Mouse (Mus musculus) liver, embryonic 11.5 days (tissue): ENCODE results near the gene D5Ertd579e. TPM values are rescaled to one million over a fixed set of nuclear protein-coding genes. Genes with fewer than 3 reads are reported as not detected.

Source experiments
- ATAC-seq: fragments of 200-750 bp; cut with Nextera tagmentation; replicated peaks from 2 replicates; pipeline ENCODE4 v1.8.0; 2017; ENCODE audit warnings: moderate number of reproducible peaks, mild to moderate bottlenecking, moderate TSS enrichment, moderate library complexity; ENCODE audit not compliant: low FRiP score
- DNase-seq: peaks from one replicate; pipeline ENCODE4 v3.0.0-alpha.2; 2017; ENCODE audit warnings: low spot score
- H3K27ac ChIP-seq: fragments of 300-500 bp; sonication (generic); 2 replicates; pipeline ENCODE4 v1.5.1; 2014; ENCODE audit warnings: mild to moderate bottlenecking, low read depth, low read length, control low read depth
- H3K27me3 ChIP-seq: fragments of 300-500 bp; sonication (generic); replicated peaks from 2 replicates; pipeline ENCODE4 v1.6.1; 2014; ENCODE audit warnings: low read length, mixed read lengths; ENCODE audit not compliant: control insufficient read depth, insufficient read depth
- H3K36me3 ChIP-seq: fragments of 300-500 bp; sonication (generic); 2 replicates; pipeline ENCODE4 v1.6.1; 2014; ENCODE audit warnings: mild to moderate bottlenecking, low read length, moderate library complexity, mixed read lengths; ENCODE audit not compliant: control insufficient read depth, insufficient read depth
- H3K4me1 ChIP-seq: fragments of 300-500 bp; sonication (generic); replicated peaks from 2 replicates; pipeline ENCODE4 v1.6.1; 2014; ENCODE audit warnings: low read length, mixed read lengths; ENCODE audit not compliant: control insufficient read depth, insufficient read depth
- H3K4me2 ChIP-seq: fragments of 300-500 bp; sonication (generic); 2 replicates; pipeline ENCODE4 v1.6.1; 2014; ENCODE audit warnings: mild to moderate bottlenecking, control low read depth, moderate library complexity
- H3K4me3 ChIP-seq: fragments of 300-500 bp; sonication (generic); 2 replicates; pipeline ENCODE4 v1.5.1; 2014; ENCODE audit warnings: low read depth, low read length, control low read depth
- H3K9ac ChIP-seq: fragments of 300-500 bp; sonication (generic); 2 replicates; pipeline ENCODE4 v1.6.1; 2014; ENCODE audit warnings: low read depth, low read length, control low read depth
- H3K9me3 ChIP-seq: fragments of 300-500 bp; sonication (generic); 2 replicates; pipeline ENCODE4 v1.6.1; 2016; ENCODE audit warnings: low read length, inconsistent platforms, mixed read lengths; ENCODE audit not compliant: control insufficient read depth
- WGBS: fragments of 180-500 bp; shearing (Covaris S2); extraction: QIAGEN DNeasy Blood & Tissue Kit; methylation state at CpG from one replicate; pipeline ENCODE4 v1.1.7; 2014; 5-methylcytosine and 5-hydroxymethylcytosine counted together
- polyA plus RNA-seq: library from polyadenylated mRNA; unstranded; fragments of >200 nt; fragmentation: Nextera tagmentation; extraction: Ambion mirVana; gene quantifications from 2 replicates; pipeline ENCODE4 v1.2.1, GENCODE M21; 2014

The D5Ertd579e gene
- polyA plus RNA-seq, 1 experiment from 2014 or later: 19.3 TPM

DNA sequence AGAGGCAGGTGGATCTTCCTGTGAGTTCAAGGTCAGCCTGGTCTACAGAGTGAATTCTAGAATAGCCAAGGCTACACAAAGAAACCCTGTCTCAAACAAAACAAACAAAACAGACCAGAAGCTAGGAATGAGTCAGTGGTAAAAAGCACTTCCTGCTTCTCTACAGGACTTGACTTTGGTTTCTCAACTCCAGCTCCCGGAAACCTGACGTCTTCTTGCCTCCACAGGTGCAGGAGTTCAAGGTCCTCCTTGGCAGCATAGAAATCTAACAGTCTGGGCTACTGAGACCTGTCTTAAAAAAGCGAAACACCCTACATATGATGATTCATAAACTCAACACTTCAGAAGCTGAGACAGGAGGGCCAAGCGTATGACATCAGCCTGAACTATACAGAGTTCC is 141.9 kb downstream of the D5Ertd579e start:
- no peaks in the 10 kb centered on the region for H3K36me3 ChIP-seq
- no peak overlapping the region for H3K4me2 ChIP-seq
- no peak overlapping the region for H3K9ac ChIP-seq
- ATAC-seq (no peak), DNase-seq (no peak)
- H3K27ac ChIP-seq: no peak overlapping the region
- no peak overlapping the region for H3K4me3 ChIP-seq
- H3K4me1 ChIP-seq: peaks cover 8% of the 10 kb centered on the region
- 70% methylated on average over 4 of the region's 4 CpGs for WGBS
- no peaks in the 10 kb centered on the region for H3K27me3 ChIP-seq
- H3K9me3 ChIP-seq: no peaks in the 10 kb centered on the region

DNA sequence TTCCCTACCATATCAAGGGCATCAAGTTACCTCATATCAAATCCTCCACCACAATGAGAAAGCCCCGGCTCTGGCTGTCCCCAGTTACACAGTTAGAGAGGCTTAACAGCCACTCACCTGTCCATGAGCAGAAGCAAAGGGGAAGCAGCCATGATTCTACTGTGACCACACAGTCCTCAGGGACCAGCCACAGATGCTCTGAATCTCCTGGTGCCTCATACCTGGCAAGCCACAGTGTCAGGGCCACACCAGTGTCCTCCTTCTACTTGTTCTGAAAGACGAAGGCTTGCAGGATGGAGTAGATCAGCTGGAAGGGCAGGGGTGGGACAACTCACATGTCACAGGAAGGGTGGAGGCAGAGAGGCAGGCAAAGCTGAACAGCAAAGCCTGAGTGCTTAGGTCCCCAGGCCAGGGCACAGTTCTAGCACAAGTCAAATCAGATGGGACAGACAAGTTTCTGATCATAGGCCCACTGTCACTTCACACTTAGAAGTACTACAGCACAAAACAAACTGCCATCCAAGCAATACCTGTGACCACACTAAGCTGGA is 142.7 kb downstream of the D5Ertd579e start:
- H3K27ac ChIP-seq: no peak overlapping the region
- H3K4me2 ChIP-seq: no peak overlapping the region
- no peak overlapping the region for H3K9ac ChIP-seq
- WGBS: 66% methylated on average over 2 of the region's 2 CpGs
- H3K36me3 ChIP-seq: no peaks in the 10 kb centered on the region
- DNase-seq (no peak), ATAC-seq (no peak)
- peaks cover 8% of the 10 kb centered on the region for H3K4me1 ChIP-seq
- H3K27me3 ChIP-seq: no peaks in the 10 kb centered on the region
- H3K9me3 ChIP-seq: no peaks in the 10 kb centered on the region
- no peak overlapping the region for H3K4me3 ChIP-seq

DNA sequence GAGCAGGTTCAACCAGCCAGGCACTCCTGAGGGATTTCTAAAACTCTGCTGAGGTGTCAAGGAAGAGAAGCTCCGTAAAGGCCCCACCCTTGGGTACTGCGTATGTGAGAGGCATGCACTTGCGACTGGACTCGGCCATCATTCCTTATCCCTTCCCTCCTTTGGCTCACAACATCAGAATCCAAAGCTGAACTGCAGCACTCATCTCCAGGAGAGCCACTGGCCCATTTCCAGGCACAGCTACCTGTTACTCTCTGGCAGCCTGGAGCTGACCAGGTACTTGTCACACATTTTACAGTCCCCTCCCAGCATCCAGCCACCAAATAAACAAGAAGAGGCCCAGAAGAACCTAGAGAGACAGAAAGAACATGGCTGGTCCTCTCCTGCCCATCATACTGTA is 143.4 kb downstream of the D5Ertd579e start:
- no peaks in the 10 kb centered on the region for H3K27me3 ChIP-seq
- no peak overlapping the region for H3K9ac ChIP-seq
- no peaks in the 10 kb centered on the region for H3K9me3 ChIP-seq
- no peak overlapping the region for H3K4me2 ChIP-seq
- no peak overlapping the region for H3K27ac ChIP-seq
- no peak for DNase-seq
- H3K4me1 ChIP-seq: peaks cover 3% of the 10 kb centered on the region
- H3K36me3 ChIP-seq: no peaks in the 10 kb centered on the region
- no peak for ATAC-seq
- H3K4me3 ChIP-seq: no peak overlapping the region
- 94% methylated on average over 4 of the region's 4 CpGs for WGBS

Other genes starting within 250 kb of the D5Ertd579e start
- gene Grpel1, start 231.0 kb downstream of the D5Ertd579e start, polyA plus RNA-seq: 74.6 and 79.9 TPM in 2 replicates
- gene Tada2b, start 211.7 kb downstream of the D5Ertd579e start, polyA plus RNA-seq: 2.8 and 3.1 TPM in 2 replicates
- 0.26 and 0.34 TPM in 2 replicates for gene Ccdc96, start 211.4 kb downstream of the D5Ertd579e start, polyA plus RNA-seq
- gene Tbc1d14, start 102.7 kb downstream of the D5Ertd579e start, polyA plus RNA-seq: 26.0 and 30.2 TPM in 2 replicates
- gene Bloc1s4, start 52.6 kb upstream of the D5Ertd579e start, polyA plus RNA-seq: 29.1 and 30.0 TPM in 2 replicates
- gene Mrfap1, start 100.7 kb upstream of the D5Ertd579e start, polyA plus RNA-seq: 366 and 368 TPM in 2 replicates
- 17.4 and 20.2 TPM in 2 replicates for gene Man2b2, start 134.6 kb upstream of the D5Ertd579e start, polyA plus RNA-seq
- 0.30 and 0.33 TPM in 2 replicates for gene Ppp2r2c, start 172.5 kb upstream of the D5Ertd579e start, polyA plus RNA-seq